Mouse (Mus musculus) MN1 (cell line): ENCODE measurements at regions not wholly inside any gene's neighbourhood (a gene's known extent, or its start where the extent isn't known, plus 50 kb on each side); places are given as distances from the start of the nearest gene placed in this dataset.
A peak's percentile ranks its signal among the peaks of the same experiment; 100 is the strongest.

Source experiments
- DNase-seq: peaks from one replicate; pipeline ENCODE4 v3.0.0-alpha.2; 2016; ENCODE audit warnings: low spot score

GRCm38 (mm10) chr12:77976952-77977351 lies 217.1 kb upstream of the Gm6657 start:
- no peak for DNase-seq

GRCm38 (mm10) chr12:77986738-77987137 lies 207.3 kb upstream of the Gm6657 start:
- DNase-seq: no peak

- no peak for DNase-seq
Observed at GRCm38 (mm10) chr12:77989766-77990165, 204.3 kb upstream of the Gm6657 start.

GRCm38 (mm10) chr12:77991627-77992026 lies 202.4 kb upstream of the Gm6657 start:
- peak; percentile 85 for DNase-seq

GRCm38 (mm10) chr12:77994176-77994575 lies 199.9 kb upstream of the Gm6657 start:
- no peak for DNase-seq

- DNase-seq: no peak
Observed at GRCm38 (mm10) chr12:77997916-77998315, 196.1 kb upstream of the Gm6657 start.

GRCm38 (mm10) chr12:78000401-78000800 lies 193.6 kb upstream of the Gm6657 start:
- DNase-seq: no peak

GRCm38 (mm10) chr12:78001846-78002245 lies 192.2 kb upstream of the Gm6657 start:
- DNase-seq: no peak

GRCm38 (mm10) chr12:78033766-78034165 lies 160.3 kb upstream of the Gm6657 start:
- DNase-seq: no peak

GRCm38 (mm10) chr12:78046582-78046981 lies 147.5 kb upstream of the Gm6657 start:
- DNase-seq: no peak

GRCm38 (mm10) chr12:78055956-78056355 lies 138.1 kb upstream of the Gm6657 start:
- peak; percentile 34 for DNase-seq

GRCm38 (mm10) chr12:78057166-78057565 lies 136.9 kb upstream of the Gm6657 start:
- no peak for DNase-seq

- no peak for DNase-seq
Observed at GRCm38 (mm10) chr12:78059965-78060364, 134.1 kb upstream of the Gm6657 start.

- no peak for DNase-seq
Observed at GRCm38 (mm10) chr12:78066024-78066423, 128.0 kb upstream of the Gm6657 start.

- DNase-seq: no peak
Observed at GRCm38 (mm10) chr12:78072935-78073334, 121.1 kb upstream of the Gm6657 start.

- no peak for DNase-seq
Observed at GRCm38 (mm10) chr12:78074290-78074802, 119.7 kb upstream of the Gm6657 start.

GRCm38 (mm10) chr12:78077285-78077684 lies 116.8 kb upstream of the Gm6657 start:
- no peak for DNase-seq

- peak; percentile 71 for DNase-seq
Observed at GRCm38 (mm10) chr12:78082163-78082562, 111.9 kb upstream of the Gm6657 start.

- DNase-seq: no peak
Observed at GRCm38 (mm10) chr12:78086016-78086415, 108.0 kb upstream of the Gm6657 start.

GRCm38 (mm10) chr12:78087921-78088320 lies 106.1 kb upstream of the Gm6657 start:
- DNase-seq: no peak

GRCm38 (mm10) chr12:78094471-78094870 lies 99.6 kb upstream of the Gm6657 start:
- no peak for DNase-seq

GRCm38 (mm10) chr12:78095352-78095751 lies 98.7 kb upstream of the Gm6657 start:
- DNase-seq: peak; percentile 40

GRCm38 (mm10) chr12:78095916-78096315 lies 98.1 kb upstream of the Gm6657 start:
- no peak for DNase-seq

- no peak for DNase-seq
Observed at GRCm38 (mm10) chr12:78097119-78097518, 96.9 kb upstream of the Gm6657 start.

GRCm38 (mm10) chr12:78097692-78098091 lies 96.3 kb upstream of the Gm6657 start:
- peak; percentile 24 for DNase-seq
